Mouse (Mus musculus): ENCODE measurements around the gene Incenp.

Gene Incenp

DNA sequence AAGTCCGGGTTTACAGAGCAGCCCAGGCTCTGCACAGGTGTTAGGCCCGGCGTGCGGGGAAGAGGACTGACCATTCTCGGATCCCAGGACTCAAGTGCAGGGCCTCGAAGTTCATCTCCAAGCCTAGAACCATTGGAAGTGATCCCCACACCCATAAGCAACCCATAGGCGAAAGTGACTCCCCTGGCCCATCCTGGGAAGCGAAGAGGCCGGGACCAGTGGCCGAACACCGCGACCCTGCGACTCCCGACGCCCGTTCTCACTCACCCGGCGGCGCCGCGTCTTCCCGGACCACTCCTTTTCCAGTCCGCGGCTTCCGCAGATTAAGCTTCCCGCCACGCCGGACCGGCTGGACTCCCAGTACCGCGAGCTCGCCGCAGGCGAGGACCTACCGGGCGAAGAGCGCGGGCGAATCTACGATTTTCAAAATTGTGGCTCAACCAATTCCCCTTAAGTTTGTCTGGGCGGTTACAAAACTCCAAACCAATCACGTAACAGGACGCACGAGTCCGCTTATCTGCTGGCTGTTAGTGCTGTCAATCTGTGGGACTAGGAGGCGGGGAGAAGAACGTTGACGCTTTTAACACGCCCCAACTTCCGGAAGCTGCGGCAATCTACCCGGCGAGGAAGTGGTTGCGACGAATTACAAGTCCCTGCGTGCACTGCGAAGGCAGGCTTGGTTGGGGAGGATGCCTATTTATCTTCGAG is at the start of gene Incenp:
Gene Incenp, minus strand, starts transcription at position 480 of the 708 bp plus-strand sequence.
- peak; percentile 90 to 93 for DNase-seq

DNA sequence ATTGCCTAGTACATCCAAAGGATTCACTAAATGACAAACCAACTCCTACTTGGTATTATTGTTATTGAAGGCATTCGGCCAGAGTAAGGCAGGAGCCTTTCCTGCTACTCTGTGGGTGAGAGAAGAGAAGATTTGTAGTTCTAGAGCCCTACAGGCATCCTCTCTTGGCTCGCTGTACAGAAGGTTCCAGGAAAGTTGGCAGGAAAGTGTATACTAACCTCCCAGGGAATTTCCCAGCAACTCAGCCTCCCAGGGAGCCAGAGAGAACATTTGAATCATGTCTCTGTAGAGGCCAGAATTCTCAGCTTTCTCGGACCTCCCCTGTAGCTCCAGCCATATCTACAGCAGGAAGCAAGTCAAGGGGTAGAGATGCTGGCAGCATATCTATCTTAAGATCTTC is 47.6 kb upstream of the Incenp start:
- DNase-seq, result no peak

DNA sequence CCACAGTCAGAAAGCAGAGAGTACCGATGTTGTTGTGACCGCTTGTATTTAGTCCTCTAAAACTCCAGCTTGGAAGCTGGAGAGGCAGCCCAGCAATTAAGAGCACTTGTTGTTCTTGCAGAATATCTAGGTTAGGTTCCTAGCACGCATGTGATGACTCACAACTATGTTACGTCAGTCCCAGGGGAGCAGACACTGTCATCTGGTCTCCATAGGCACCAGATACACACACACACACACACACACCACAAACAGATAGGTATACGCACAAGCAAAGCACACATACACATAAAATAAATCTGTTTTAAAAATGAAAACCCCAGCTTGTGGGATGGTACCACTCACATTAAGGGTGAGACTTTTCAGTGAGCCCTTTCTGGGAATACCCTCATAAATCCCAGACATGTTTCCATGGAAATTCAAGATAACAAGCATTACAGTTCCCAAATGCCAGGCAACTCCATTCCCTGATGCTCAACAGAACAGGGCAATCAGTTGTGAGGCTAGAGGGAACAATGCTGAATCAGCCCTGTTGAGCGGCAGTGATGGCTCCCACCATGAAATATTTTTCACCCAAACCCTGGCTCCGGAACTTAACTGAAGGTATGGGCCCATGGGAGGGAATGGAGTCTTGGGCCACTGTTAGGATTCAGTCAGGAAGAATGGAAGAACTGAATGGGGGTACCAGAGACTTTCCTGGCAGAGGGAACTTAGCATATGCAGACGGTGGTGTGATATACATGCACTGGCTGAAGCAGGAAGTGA is 46.6 kb upstream of the Incenp start:
- peak; percentile 38 to 48 for DNase-seq

DNA sequence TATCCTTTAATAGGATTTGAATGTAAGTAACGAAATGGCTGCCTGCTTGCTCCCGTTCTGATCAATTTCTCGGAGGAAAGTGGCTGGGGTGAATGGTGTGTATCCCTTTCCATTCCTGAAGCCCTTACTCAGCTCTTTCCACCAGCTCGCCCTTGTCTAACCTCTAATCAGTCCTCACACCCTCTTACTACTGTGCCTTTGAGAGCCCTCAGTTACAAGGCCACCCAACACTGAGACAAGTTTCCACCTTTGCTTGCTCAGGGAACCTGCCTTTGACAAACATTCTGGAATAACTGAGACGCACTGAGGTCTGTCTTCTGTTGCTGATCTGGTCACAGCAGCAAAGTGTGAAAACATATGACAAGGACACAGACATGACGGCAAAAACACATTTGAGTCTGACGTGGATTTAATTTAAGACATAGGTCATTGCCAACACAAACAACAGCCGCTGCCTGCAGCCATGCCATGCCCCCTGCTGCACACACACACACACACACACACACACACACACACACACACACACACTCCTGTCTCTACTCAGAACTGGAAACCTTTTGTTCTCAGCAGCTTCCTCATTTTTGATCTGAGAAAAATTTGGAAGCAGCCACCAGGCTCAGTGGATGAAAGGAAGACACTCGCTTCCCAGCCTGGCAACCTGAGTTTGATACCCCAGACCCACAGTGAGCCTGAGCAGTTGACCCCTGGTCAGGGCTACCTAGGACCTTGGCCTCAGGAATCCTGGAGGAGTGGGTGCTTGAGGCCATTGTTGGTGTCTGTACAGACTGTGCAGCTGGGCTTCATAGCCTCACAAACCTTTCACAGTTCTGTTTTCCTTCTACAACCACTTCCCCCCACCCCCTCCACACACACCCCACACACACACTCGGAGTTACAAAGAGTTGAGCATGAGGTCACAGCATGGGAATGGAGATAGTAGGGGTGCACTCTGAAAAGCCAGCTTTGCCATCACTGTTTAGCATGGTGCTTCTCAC is 43.5 kb upstream of the Incenp start:
- DNase-seq, result peak; percentile 73 to 75

DNA sequence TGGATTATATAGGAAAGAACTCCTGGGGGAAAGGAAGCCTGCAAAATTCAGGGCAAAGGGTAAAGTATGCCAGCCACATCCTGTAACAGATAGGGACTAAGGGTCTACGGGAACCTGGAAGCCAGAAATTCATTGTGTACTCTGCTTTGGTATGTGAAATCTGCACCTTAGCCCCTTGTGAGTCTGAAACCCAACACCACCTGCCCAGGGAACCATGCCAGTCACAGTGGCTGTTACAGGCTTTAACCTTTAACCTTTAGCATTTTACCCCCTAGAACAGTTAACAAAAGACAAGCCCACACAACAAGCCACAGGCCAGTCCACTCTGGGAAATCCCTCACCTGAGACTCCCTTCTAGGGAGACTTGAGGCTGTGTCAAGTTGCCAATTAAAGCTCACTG is 42.5 kb upstream of the Incenp start:
- DNase-seq, result no peak

DNA sequence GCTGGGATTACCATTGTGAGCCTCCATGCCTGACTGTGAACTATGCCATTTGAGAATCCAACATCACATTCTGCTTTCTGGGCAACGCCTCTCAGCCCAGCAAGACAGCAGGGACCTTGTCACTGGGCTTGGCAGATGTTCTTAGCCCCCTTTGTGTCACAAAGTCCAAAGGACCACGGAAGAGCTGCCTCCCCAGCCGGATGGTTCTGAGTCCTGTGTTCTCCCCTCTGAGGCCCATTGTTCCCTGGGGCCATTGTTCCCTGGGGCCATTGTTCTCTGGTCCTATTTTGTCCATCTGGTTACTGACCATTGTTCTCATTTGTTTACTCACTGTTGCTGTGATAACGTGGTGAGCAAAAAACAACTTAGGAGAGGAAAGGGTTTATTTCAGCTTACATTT is 41.6 kb upstream of the Incenp start:
- DNase-seq, result no peak

DNA sequence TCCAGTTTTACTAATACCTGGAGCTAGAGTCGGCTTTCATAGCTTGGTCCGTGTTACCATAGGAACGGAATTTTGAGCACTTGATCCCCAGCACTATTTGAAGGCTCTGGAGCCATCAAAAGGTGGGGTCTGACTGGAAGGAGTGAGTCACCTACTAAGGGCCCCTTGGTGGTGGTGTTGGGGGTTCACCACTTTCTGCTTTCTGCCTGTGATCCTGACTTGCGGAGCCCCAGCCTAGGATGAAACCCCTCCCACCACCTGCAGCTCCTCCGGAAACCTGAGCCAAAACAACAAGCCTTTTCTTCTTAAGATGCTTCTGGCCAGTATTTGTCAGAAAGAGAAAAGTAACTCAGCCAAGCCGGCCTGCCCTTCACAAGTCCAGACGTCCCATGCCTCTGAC is 40.5 kb upstream of the Incenp start:
- no peak for DNase-seq

DNA sequence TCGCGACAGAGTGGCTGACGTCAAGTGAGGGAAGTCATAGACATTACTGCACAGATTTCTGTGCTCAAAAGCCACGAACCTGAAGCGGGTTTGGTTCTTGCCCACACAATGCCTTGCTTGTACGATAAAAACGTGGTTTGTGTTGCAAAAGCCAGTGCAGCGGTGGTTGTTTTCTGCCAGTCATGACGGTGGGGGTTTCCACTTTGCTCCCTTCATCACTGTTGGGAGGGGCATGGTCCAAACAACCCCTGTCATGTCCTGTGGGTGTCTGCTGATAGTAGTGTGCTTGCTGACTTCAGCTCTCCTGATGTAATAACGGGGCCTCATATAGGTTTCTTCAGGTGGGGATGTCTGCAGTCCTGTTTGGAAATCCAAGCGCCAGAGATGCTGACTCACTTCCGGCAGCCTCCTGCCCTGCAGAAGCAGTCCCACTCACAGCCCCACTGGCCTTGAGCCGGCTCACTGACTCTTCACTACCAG is 39.5 kb upstream of the Incenp start:
- DNase-seq, result peak; percentile 83 to 88

DNA sequence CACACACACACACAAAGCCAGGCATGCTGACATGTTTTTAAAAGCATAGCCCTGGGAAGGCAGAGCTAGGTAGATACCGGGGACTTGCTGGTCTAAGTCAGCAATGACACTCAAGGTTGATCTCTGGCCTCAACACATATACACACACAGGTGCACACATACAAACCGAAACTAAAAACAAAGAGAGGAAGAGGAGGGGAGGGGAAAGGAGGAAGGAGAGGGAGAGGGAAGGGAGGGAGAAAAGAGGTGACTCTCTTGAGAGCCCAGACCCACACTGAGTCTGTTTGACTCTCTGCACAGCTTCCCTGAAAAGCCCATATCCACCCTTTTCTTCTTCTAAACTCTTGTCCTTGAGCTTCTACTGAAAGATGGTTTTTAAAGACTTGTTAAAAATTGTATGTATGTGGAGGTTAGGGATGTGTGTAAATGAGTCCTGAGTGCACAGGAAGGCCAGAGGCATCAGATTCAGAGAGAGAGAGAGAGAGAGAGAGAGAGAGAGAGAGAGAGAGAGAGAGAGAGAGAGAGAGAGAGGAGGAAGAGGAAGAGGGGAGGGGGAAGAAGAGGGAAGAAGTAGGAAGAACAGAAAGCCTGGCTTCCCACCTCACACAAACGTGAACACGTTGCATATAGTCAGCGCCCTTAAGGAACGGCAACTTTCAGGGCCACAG is 38.9 kb upstream of the Incenp start:
- DNase-seq, result peak in 1 of 2 experiments; percentile 43

DNA sequence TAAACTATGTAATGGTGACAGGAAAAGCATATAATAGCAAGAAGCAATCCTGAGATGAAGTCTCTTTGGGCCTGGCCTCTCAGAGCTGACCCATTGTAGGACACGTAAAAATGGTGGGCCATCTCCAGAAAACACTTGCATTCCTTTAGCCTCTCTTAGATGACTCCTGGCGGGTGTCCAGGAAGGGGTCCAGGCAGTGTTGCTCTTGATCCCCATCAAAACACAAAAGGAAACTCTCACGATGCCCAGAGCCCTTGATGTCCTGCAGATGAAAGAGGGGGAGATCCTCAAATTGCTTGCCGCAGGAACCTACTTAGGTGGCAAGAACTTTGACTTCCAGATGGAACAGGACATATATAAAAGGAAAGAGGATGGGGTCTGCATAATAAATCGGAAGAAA is 38.1 kb upstream of the Incenp start:
- DNase-seq, result no peak

DNA sequence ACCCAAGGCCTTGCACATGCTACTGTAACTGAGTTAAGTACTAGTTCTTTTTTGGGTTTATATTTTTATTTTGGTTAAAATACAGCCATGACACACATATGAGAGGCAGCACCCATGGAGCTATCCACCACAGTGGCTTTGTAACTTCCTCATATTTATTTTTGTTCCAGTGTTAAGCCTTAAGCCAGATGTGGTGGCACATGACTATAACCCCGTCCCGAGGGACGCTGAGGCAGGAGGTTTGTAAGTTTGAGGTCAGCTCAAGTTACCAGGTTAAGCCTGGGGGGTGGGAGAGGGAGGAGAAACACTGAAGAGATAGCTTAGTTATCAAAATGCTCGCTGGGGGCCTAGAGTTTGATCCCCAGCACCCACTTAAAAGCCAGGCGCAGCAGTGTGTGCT is 37.2 kb upstream of the Incenp start:
- peak; percentile 85 to 89 for DNase-seq

DNA sequence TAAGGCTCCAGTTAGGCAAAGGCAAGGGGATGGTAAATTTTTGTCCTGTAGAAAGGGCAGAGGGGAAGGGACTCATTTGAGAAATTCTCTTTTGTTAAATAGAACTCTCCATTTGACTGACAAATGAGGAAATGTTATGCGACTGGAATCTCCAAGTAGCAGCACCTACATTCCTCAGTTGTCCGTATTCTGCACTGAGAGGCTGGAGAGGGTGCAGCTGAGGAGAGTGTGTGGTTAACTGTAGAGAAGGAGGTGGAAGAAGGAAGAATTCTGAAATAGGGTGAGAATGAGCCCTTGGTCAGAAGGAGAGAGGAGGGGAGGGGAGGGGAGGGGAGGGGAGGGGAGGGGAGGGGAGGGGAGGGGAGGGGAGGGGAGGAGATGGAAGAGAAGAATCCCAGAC is 34.6 kb upstream of the Incenp start:
- DNase-seq, result no peak

DNA sequence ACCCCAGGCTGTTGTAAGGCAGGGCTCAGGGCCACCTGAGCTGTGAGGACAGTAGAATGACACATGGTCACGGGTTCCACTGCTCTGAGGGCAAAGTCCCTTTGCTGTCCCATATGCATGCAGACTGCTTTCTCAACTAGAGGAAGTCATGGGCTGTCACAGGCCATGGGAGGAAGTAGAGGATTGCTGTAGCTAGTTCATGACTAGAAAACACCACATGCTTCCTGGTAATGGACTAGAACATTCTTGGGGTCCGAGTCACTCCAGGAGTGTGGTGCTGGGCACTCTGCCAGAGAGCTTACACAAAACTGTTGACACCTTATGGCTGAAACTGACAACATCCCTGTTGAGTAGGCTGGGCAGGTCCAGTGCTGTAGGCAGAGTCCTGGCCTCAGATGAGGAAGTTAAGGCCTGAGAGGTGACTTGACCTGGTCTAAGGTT is 31.8 kb upstream of the Incenp start:
- peak; percentile 65 to 68 for DNase-seq

DNA sequence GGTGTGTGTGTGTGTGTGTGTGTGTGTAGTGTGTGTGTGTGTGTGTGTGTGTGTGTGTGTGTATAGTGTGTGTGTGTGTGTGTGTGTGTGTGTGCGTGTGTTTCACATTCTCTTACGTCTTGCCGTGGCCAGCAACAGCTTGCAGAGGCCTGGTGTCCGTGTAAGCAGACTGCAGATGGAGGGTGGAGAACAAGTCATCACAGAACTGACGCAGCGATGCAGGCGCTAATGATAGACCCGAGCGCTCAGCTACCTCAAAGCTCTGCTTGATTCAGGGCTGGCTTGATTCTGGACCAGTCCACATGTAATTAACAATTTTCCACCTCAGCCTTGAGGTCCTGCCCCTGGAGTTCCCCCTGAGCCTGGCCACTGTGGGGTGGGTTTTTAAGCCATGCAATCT is 28.7 kb upstream of the Incenp start:
- DNase-seq, result no peak

DNA sequence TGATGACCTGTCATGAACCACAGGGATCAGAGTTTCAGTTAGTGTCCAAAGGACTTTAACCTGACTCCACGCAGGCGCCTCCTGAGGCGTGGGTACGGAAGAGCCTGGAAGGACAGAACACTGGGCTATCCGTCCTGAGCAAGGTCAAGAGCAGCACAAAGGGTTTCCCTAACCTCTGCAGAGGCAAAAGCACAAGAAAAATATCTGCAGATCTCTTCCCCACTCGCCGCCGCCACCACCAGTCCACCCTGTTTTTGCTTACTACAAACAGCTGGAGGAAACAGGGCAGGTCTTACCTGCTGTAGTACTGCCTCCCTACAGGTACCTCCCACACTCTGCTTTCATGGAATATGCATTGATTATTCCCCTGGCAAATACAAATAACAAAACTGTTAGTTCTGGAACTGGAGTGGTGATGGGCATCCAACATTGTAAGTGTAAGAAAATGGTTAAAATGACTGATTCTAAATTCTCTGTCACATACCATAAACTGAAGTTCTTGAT is 25.5 kb upstream of the Incenp start:
- DNase-seq, result no peak

DNA sequence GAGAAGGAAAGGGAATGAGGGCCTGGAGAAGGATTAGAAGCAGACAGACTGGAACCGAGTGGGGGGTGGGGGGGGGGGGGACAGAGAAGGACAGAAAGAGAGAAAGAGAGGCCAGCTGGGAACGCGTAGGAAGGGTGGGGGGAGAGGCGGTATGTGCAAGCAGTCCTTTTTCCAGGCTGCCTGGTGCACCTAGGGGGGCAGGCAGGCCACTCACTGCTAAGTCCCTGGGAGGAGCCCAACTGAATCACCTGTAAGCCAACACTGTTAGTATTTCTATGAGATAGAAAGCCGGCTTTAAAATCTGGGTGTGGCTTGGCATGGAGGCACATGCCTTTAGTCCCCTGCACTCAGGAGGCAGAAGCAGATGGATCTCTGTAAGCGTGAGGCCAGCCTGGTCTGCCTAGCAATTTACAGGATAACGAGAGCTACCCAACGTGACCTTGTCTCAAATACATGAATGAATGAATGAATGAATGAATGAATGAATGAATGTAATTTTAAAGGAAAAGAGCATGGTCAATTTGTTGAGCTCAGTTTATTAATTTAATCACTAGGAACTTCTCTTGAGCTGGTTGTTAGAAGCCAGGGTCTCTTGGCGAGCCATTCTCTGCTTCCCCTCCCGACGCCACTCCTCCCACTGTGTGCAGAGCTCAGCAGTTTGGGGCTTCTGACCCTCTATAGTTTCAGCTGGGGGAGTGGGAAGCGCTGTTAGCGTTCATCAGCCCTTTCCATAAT is 24.9 kb upstream of the Incenp start:
- no peak for DNase-seq

DNA sequence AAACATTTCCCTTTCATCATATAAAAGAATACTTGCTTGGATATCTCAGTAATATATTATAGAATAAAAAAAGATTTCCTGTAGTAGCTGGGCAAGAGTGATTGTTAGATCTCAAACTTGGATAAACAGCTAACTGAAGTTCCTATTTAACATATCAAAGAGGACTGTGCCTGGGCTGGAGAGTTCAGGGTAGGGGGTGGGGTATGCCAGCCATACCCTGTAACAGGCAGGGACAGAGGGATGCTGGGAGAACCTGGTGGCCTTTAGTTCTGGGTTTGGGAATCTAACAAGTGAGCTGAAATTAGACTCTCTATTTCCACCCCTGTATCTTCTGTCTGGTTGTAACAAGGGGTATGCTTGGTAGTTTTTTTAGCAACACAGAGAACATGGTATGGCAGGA is 23.7 kb upstream of the Incenp start:
- no peak for DNase-seq

DNA sequence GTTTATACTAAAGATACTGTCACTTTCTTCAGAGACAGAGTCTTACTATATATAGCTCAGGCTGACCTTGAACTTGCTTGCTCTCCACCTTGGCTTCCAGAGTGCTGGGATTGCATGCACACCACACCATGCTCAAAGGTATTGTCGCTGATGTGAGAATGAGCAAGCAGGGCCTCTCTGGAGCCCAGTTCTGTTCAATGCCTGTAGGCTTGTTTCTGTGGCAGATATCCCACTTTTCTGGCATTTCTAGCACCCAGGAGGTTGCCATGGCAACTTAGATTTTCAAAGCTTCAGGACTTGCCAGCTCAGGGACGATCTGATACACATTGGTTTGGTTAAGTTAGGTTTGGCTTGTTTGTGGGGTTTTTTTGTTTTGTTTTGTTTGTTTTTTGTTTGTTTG is 22.9 kb upstream of the Incenp start:
- DNase-seq, result no peak

DNA sequence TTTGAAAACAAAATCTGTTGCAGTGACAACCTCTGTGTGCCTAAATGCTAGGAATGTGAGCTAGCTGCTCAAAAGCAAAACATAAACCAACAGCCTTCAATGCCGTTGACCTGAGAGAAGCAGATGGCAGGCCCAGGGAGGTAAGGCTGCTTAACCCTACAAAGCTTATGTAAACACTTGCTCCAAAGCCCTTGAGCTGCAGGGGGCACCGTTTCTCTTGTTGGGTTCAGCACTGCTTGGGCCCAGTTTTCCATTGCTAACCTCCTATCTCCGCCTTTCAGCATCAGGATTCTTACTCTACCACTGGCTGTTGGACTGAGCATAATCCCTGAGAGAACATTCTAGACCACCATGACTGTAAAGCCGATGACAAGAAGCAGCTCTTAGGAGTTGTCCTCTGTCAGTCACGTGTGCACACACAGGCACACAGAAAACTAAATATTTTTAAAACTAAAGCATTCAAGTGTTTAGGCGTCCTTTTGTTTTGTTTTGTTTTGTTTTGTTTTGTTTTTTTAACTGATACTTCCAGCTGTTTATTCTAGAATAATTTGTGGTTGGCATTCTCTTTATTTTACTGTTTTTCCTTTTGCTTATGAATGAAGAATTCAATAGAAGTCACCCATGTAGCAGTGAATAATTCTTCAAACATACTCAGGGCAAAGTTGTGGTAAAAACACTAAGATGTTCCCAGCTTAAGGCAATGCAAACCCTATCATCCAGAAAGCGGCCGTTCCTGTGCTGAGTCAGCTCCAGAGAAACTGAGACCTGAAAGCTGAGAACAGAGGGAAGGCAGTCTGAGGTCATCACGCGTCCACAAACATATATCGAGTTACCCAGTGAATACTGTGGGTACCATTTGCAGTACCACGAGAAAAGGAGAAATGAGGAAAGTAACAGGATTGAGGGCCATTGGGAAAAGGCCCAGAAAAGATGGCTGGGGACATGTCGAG is 21.8 kb upstream of the Incenp start:
- peak in 1 of 2 experiments; percentile 26 for DNase-seq

DNA sequence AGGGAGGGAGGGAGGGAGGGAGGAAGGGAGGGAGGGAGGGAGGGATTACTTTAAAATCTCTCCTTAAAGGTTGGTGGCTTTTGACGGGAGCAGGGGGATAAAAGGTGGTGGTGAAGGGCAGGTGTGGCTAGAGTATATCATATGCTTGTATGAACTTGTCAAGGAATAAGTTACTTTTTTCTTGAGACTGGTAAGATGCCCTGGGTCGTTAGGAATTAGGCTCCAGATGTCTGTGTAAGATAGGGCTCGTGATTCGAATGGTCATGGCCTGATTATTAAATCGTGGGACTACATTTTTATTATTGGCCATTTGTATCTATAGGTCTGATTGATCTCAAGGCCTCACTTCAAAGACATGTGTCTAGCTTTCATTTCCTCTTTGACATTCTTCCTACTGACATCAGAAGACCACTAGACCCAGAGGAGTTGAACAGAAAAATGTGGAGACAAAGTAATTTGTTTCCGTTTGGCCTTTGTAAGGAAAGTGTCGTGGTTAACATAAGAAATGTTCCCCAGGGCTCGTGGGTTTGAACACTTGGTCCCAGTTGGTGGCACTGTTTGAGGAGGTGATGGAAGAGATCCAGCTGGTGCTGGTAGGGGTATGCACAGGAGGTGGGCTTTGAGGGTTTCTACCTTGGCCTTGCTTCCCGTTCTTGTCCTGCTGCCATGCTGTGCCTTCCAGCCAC is 19.0 kb upstream of the Incenp start:
- peak in 1 of 2 experiments; percentile 26 for DNase-seq
